Mouse (Mus musculus): ENCODE data around the gene Olfr1507. TPM values are rescaled to one million over a fixed set of nuclear protein-coding genes. Genes with fewer than 3 reads are reported as not detected.

Gene Olfr1507
- not detected for total RNA-seq (2023)

GRCm38 (mm10) chr14:52495516-52495915 lies at the start of gene Olfr1507:
Gene Olfr1507, minus strand, starts transcription at chr14:52495749.

GRCm38 (mm10) chr14:52467395-52467794 lies 28.2 kb downstream of the Olfr1507 start, which contains the start of gene Olfr1508:
Gene Olfr1508, minus strand, starts transcription at chr14:52467495.

GRCm38 (mm10) chr14:52442690-52443089 lies 52.9 kb downstream of the Olfr1507 start, which contains the start of gene Olfr1509:
Gene Olfr1509, plus strand, starts transcription at chr14:52442990.

Other genes with a start within 250 kb of the Olfr1507 start
- 100 to 1,000 TPM; 237 to 253 TPM for gene Chd8, start 238.0 kb downstream of the Olfr1507 start, total RNA-seq (2023)
- gene Tox4, start 216.6 kb downstream of the Olfr1507 start, total RNA-seq (2023), result 100 to 1,000 TPM; 103 to 118 TPM
- gene Rab2b, start 216.2 kb downstream of the Olfr1507 start, total RNA-seq (2023), result 10 to 100 TPM; 15.6 to 17.5 TPM
- gene Mettl3, start 190.6 kb downstream of the Olfr1507 start, total RNA-seq (2023), result 10 to 100 TPM; 58.0 to 94.6 TPM
- gene Sall2, start 167.0 kb downstream of the Olfr1507 start, total RNA-seq (2023), result 1 to 10 TPM; 3.7 to 4.4 TPM
- not detected for gene Olfr1513, start 139.3 kb downstream of the Olfr1507 start, total RNA-seq (2023)
- not detected for gene Olfr1512, start 116.6 kb downstream of the Olfr1507 start, total RNA-seq (2023)
- gene Olfr1511, start 98.4 kb downstream of the Olfr1507 start, total RNA-seq (2023), result not detected
- not detected for gene Olfr1510, start 81.4 kb downstream of the Olfr1507 start, total RNA-seq (2023)
- not detected for gene Olfr1509, start 52.8 kb downstream of the Olfr1507 start, total RNA-seq (2023)
- gene Olfr1508, start 28.3 kb downstream of the Olfr1507 start, total RNA-seq (2023), result not detected